Mouse (Mus musculus): ENCODE measurements around the gene Cyp2d26.

Gene Cyp2d26

DNA sequence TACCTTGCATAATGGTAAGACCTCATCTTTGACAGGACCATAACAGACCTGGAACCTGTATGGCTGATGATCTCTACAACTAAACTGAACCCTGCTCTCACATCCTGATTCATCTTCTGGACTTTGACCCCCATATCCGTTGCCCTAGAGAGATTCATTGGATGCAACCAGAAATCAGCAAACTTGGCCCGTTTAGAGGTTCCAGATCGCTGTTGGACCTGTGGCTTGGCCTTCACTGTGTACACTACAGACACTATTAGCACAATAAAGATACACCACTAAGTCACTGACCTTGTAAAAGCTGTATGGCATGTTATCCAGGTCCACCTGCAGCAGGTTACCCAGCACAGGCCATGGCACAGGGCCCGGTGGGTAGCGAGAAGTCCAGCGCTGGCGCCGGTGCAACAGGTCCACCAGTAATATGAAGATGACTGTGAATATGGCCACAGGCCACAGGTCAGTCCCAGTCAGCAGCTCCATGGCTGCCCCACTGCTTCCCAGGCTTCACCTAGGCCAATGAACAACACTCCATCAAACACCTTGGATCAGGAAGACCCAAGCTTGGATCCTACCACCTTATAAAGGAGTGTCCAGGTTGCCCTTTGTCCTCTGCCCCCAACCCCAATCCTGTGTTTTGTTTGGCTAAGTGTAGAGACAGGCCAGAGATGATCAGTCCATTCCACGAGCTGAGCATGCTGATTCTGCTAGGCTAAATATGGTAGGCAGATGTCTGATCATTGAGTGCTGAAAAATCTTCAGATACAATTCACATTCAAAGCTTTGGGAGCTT, 30.3 kb downstream of the Cyp2d26 start, which contains the start of gene Cyp2d40:
Gene Cyp2d40, minus strand, starts transcription at position 553 of the 790 bp plus-strand sequence.
- DNase-seq (ENCODE audit: low read depth, low spot score): no peak

DNA sequence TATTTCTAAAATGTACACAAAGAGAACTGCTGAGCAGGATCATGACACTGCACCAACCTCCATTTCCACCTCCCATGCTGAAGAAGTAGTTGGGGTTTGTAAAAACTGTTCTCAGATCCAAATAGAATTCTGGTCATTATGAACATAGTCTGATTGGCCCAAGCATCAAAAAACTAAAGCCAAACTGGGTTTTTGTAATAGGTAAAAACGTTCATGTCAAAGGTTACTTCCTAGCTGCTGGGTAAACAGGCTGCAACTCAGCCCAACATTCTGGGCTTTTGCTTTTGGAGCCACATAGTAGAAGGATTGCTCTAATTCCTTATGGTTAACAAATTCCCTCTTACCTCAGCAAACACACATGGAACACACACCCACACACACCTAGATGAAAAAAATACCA, 46.0 kb downstream of the Cyp2d26 start:
- DNase-seq (ENCODE audit: low read depth, low spot score): no peak

DNA sequence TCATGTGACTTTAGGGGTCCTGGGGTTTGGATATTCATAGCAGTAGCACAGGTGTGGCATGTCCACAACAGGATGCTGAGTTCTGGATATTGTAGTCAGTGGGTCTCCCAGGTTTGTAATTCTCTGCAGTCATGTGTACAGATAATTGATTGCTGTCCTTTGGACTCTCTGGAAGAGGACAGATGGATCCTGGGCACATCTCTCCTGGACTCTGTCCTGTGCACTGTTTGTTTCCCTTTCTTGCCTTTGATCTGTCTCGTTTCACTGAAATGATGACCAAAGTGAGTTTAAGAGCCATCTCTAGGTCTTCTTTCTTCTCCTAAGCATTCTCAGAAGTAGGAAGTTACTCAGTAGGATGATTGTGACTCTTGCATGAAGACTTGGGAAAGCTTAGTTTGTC, 46.6 kb downstream of the Cyp2d26 start:
- DNase-seq (ENCODE audit: low read depth, low spot score): no peak

Measured in embryo, embryonic 11.5 days (tissue).